Mouse (Mus musculus) liver, embryonic 14.5 days (tissue): ENCODE data around the gene Nek4. TPM values are rescaled to one million over a fixed set of nuclear protein-coding genes. Genes with fewer than 3 reads are reported as not detected.

ENCODE experiments used
- ATAC-seq: fragments of 200-750 bp; cut with Nextera tagmentation; 2 replicates; pipeline ENCODE4 v1.8.0; 2017; ENCODE audit warnings: moderate number of reproducible peaks, mild to moderate bottlenecking, moderate library complexity; ENCODE audit not compliant: insufficient read depth
- DNase-seq, 3 experiments: peaks; one replicate each; pipeline ENCODE4 v3.0.0-alpha.2; 2012 to 2013; ENCODE audit warnings: low read depth in 3 of 3, low spot score in 3 of 3
- H3K27ac ChIP-seq: fragments of 300-500 bp; sonication (generic); 2 replicates; pipeline ENCODE4 v1.5.1; 2014; ENCODE audit warnings: moderate library complexity, mild to moderate bottlenecking, control low read depth, inconsistent platforms
- H3K27me3 ChIP-seq: fragments of 300-500 bp; sonication (generic); 2 replicates; pipeline ENCODE4 v1.6.1; 2014; ENCODE audit warnings: mild to moderate bottlenecking, low read length, moderate library complexity; ENCODE audit not compliant: control insufficient read depth, insufficient read depth
- H3K36me3 ChIP-seq: fragments of 300-500 bp; sonication (generic); replicated peaks from 2 replicates; pipeline ENCODE4 v1.6.1; 2014; ENCODE audit warnings: low read depth; ENCODE audit not compliant: control insufficient read depth, insufficient read depth
- H3K4me1 ChIP-seq, 2 experiments: fragments of 200-500 bp in 1 of 2; fragments of 300-500 bp in 1 of 2; sonication (generic) in 1 of 2; replicated peaks; 2 replicates each; pipeline ENCODE4 v1.6.1; 2012 to 2014; ENCODE audit warnings: antibody characterized with exemption in 1 of 2, inconsistent platforms in 1 of 2, low read length in 1 of 2; ENCODE audit not compliant: control insufficient read depth in 2 of 2, insufficient read depth in 2 of 2
- H3K4me2 ChIP-seq: fragments of 300-500 bp; sonication (generic); 2 replicates; pipeline ENCODE4 v1.6.1; 2014; ENCODE audit warnings: low read depth, mild to moderate bottlenecking, control low read depth, moderate library complexity
- H3K4me3 ChIP-seq, 2 experiments: fragments of 200-500 bp in 1 of 2; fragments of 300-500 bp in 1 of 2; sonication (generic) in 1 of 2; 2 replicates each; pipeline ENCODE4 v1.5.1; 2012 to 2014; ENCODE audit warnings: low read depth in 2 of 2, low read length in 2 of 2, mild to moderate bottlenecking in 2 of 2, control low read depth in 1 of 2, inconsistent platforms in 1 of 2, moderate library complexity in 1 of 2; ENCODE audit not compliant: insufficient read depth in 1 of 2
- H3K9ac ChIP-seq: fragments of 300-500 bp; sonication (generic); replicated peaks from 2 replicates; pipeline ENCODE4 v1.6.1; 2014; ENCODE audit warnings: mild to moderate bottlenecking, control low read depth, moderate library complexity
- H3K9me3 ChIP-seq: fragments of 300-500 bp; sonication (generic); 2 replicates; pipeline ENCODE4 v1.6.1; 2016; ENCODE audit warnings: low read length, mixed read lengths; ENCODE audit not compliant: control insufficient read depth
- CTCF ChIP-seq: IDR thresholded peaks from 2 replicates; pipeline ENCODE4 v1.5.1; 2016; ENCODE audit warnings: antibody characterized with exemption, low read depth, control low read depth
- EP300 ChIP-seq: IDR thresholded peaks from 2 replicates; pipeline ENCODE4 v1.6.1; 2016; ENCODE audit warnings: antibody characterized with exemption, low read depth
- WGBS: fragments of 180-500 bp; shearing (Covaris S2); extraction: QIAGEN DNeasy Blood & Tissue Kit; methylation state at CpG from one replicate; pipeline ENCODE4 v1.1.7; 2014; ENCODE audit not compliant: insufficient replicate concordance; 5-methylcytosine and 5-hydroxymethylcytosine counted together
- polyA plus RNA-seq, 2 experiments: library from polyadenylated mRNA; depleted of rRNA in 1 of 2; stranded (reverse) in 1 of 2; unstranded in 1 of 2; fragments of >200 nt; fragmentation: Nextera tagmentation in 1 of 2; extraction: Ambion mirVana in 1 of 2; gene quantifications; 2 replicates each; pipeline versions ENCODE4 v1.2.1 to v1.2.3; 2012 to 2014

Nek4 gene
- polyA plus RNA-seq, 2 experiments = 2.6 to 3.0 TPM

- H3K4me3 ChIP-seq = no peak overlapping the region
- no peaks in the 10 kb centered on the region for H3K36me3 ChIP-seq
- no peak overlapping the region for H3K27ac ChIP-seq
- ATAC-seq (peak; percentile 57; the same call in 1 of the 2 replicates), DNase-seq (peak in 1 of 3 experiments; percentile 31)
- H3K4me1 ChIP-seq = peaks cover 0 to 11% of the 10 kb centered on the region in 2 experiments; a peak in 2 of 4 replicates
- TF ChIP-seq CTCF (no peak), EP300 (no peak)
- H3K9me3 ChIP-seq = no peaks in the 10 kb centered on the region
- H3K9ac ChIP-seq = no peak overlapping the region
- no peak overlapping the region for H3K4me2 ChIP-seq
- no peaks in the 10 kb centered on the region for H3K27me3 ChIP-seq
- 43% methylated on average over 3 of the region's 3 CpGs for WGBS
Measured at GRCm38 (mm10) chr14:30907814-30908265, 43.3 kb upstream of the Nek4 start.

DNA sequence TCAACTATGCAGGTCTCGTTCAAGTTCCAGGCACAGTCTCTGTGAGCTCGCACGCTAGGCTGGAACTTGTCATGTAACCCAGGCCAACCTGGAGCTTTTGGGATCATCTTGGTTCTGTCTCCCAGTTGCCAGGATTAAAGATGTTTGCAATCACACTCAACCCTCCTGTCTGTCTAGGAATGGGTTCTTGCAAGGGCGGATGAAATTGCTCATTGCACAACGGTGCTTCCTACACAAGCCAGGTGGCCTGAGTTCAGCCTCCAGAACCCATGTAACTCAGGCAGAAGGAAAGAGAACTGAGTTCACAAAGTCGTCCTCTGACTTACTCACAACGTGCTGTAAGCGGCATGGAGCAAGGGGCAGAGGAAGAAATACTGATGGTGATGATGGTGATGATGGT, 40.0 kb upstream of the Nek4 start:
- ATAC-seq (no peak), DNase-seq (no peak)
- Histone ChIP-seq H3K4me2 (no peak overlapping the region), H3K4me3 (no peak overlapping the region), H3K9ac (no peak overlapping the region), H3K27ac (no peak overlapping the region), H3K36me3 (no peaks in the 10 kb centered on the region), H3K4me1 (peaks cover 0 to 11% of the 10 kb centered on the region in 2 experiments; a peak in 2 of 4 replicates), H3K27me3 (no peaks in the 10 kb centered on the region), H3K9me3 (no peaks in the 10 kb centered on the region)
- no peak for TF ChIP-seq CTCF
- TF ChIP-seq EP300 = no peak
- WGBS = 73% methylated on average over 8 of the region's 8 CpGs

- Histone ChIP-seq H3K4me2 (no peak overlapping the region), H3K9ac (no peak overlapping the region), H3K27me3 (no peaks in the 10 kb centered on the region), H3K27ac (no peak overlapping the region), H3K4me1 (peaks cover 0 to 8% of the 10 kb centered on the region in 2 experiments; a peak in 2 of 4 replicates), H3K36me3 (no peaks in the 10 kb centered on the region), H3K9me3 (no peaks in the 10 kb centered on the region), H3K4me3 (no peak overlapping the region)
- DNase-seq (no peak), ATAC-seq (no peak)
- TF ChIP-seq EP300 (no peak), CTCF (no peak)
- WGBS = 64% methylated on average over 8 of the region's 8 CpGs
Measured at GRCm38 (mm10) chr14:30912641-30913040, 38.5 kb upstream of the Nek4 start.

GRCm38 (mm10) chr14:30913404-30913803, 37.8 kb upstream of the Nek4 start:
- H3K4me2 ChIP-seq = no peak overlapping the region
- TF ChIP-seq CTCF (no peak), EP300 (no peak)

DNA sequence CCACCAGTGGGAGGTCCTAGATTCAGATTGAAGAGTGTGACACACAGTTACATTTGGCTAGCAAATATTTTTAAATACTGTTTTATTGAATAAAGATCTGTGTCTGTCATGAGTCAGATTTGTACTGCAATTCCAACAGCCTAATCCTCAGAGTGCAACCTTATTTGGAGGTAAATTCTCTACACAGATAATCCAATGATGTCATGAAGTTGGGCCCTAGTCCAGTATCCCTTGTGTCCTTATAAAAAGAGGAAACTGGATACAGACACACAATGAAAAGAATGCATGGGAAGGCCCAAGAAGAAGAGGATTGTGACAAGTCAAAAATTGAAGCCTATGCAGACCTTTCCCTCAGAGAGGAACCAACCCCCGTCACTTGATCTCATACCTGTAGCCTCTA, 34.7 kb upstream of the Nek4 start:
- 69% methylated on average over 1 of the region's 1 CpGs for WGBS
- no peak for ATAC-seq

More at GRCm38 (mm10) chr14:30913404-30913803, 37.8 kb upstream of the Nek4 start:
- Histone ChIP-seq H3K4me3 (no peak overlapping the region), H3K27ac (no peak overlapping the region), H3K9ac (no peak overlapping the region), H3K4me1 (peaks cover 0 to 3% of the 10 kb centered on the region in 2 experiments; a peak in 2 of 4 replicates), H3K27me3 (no peaks in the 10 kb centered on the region), H3K9me3 (no peaks in the 10 kb centered on the region), H3K36me3 (no peaks in the 10 kb centered on the region)
- no peak for ATAC-seq
- 59% methylated on average over 5 of the region's 5 CpGs for WGBS
- DNase-seq = no peak

More for the DNA sequence above, 34.7 kb upstream of the Nek4 start:
- TF ChIP-seq CTCF = no peak
- TF ChIP-seq EP300 = no peak
- H3K27me3 ChIP-seq = no peaks in the 10 kb centered on the region
- no peak overlapping the region for H3K4me3 ChIP-seq
- no peaks in the 10 kb centered on the region for H3K9me3 ChIP-seq
- H3K4me2 ChIP-seq = no peak overlapping the region
- no peaks in the 10 kb centered on the region for H3K36me3 ChIP-seq
- H3K9ac ChIP-seq = no peak overlapping the region
- DNase-seq = no peak
- no peak overlapping the region for H3K27ac ChIP-seq
- peaks cover 0 to 3% of the 10 kb centered on the region in 2 experiments; a peak in 2 of 4 replicates for H3K4me1 ChIP-seq
